Mouse (Mus musculus) ES-Bruce4 (cell line): Measurements from ENCODE around the gene Fer. TPM values are rescaled to one million over a fixed set of nuclear protein-coding genes. Genes with fewer than 3 reads are reported as not detected.

ENCODE experiments used
- H3K27ac ChIP-seq: 2 replicates; pipeline ENCODE4 v1.5.1; 2012; ENCODE audit warnings: low read length, inconsistent platforms; ENCODE audit not compliant: insufficient read depth
- H3K27me3 ChIP-seq: 2 replicates; pipeline ENCODE4 v1.6.1; 2012; ENCODE audit warnings: mild to moderate bottlenecking, low read length, inconsistent platforms; ENCODE audit not compliant: control insufficient read depth, poor library complexity, insufficient read depth, severe bottlenecking
- H3K36me3 ChIP-seq: 2 replicates; pipeline ENCODE4 v1.6.1; 2012; ENCODE audit warnings: inconsistent platforms, mild to moderate bottlenecking, low read length, moderate library complexity; ENCODE audit not compliant: control insufficient read depth, poor library complexity, insufficient read depth, severe bottlenecking
- H3K4me1 ChIP-seq: one replicate; pipeline ENCODE4 v1.8.1; 2011; ENCODE audit warnings: low read length; ENCODE audit not compliant: control insufficient read depth, insufficient read depth
- H3K4me3 ChIP-seq: 2 replicates; pipeline ENCODE4 v1.5.1; 2011; ENCODE audit warnings: low read depth, mild to moderate bottlenecking, low read length
- H3K9ac ChIP-seq: 2 replicates; pipeline ENCODE4 v1.6.1; 2012; ENCODE audit warnings: low read depth, mild to moderate bottlenecking, inconsistent platforms; ENCODE audit not compliant: poor library complexity, severe bottlenecking
- H3K9me3 ChIP-seq: replicated peaks from 2 replicates; pipeline ENCODE4 v1.6.1; 2012; ENCODE audit warnings: mild to moderate bottlenecking, low read length, inconsistent platforms; ENCODE audit not compliant: control insufficient read depth, poor library complexity, insufficient read depth, severe bottlenecking
- CTCF ChIP-seq: IDR thresholded peaks from one replicate; pipeline ENCODE4 v1.8.1; 2011; ENCODE audit warnings: low read depth, low read length
- EP300 ChIP-seq: IDR thresholded peaks from 2 replicates; pipeline ENCODE4 v1.6.1; 2011; ENCODE audit warnings: low read depth, low read length; ENCODE audit not compliant: insufficient read depth
- POLR2A ChIP-seq: IDR thresholded peaks from one replicate; pipeline ENCODE4 v1.8.1; 2011; ENCODE audit warnings: low read length; ENCODE audit not compliant: insufficient read depth
- polyA plus RNA-seq: library from polyadenylated mRNA; stranded (reverse); fragments of >200 nt; gene quantifications from 2 replicates; pipeline ENCODE4 v1.2.4, GENCODE M21; 2011; ENCODE audit warnings: low read depth; ENCODE audit not compliant: missing spikeins, insufficient read depth, insufficient read length

The Fer gene
- polyA plus RNA-seq, 1 experiment, result 28.9 TPM

- Histone ChIP-seq H3K27ac (no peak overlapping the region), H3K27me3 (no peaks in the 10 kb centered on the region), H3K4me1 (no peaks in the 10 kb centered on the region), H3K9ac (no peak overlapping the region), H3K9me3 (no peaks in the 10 kb centered on the region), H3K36me3 (no peaks in the 10 kb centered on the region), H3K4me3 (no peak overlapping the region)
- TF ChIP-seq POLR2A (no peak), CTCF (no peak), EP300 (no peak)
Measured at GRCm38 (mm10) chr17:64126904-64127303, 264.0 kb downstream of the Fer start.

DNA sequence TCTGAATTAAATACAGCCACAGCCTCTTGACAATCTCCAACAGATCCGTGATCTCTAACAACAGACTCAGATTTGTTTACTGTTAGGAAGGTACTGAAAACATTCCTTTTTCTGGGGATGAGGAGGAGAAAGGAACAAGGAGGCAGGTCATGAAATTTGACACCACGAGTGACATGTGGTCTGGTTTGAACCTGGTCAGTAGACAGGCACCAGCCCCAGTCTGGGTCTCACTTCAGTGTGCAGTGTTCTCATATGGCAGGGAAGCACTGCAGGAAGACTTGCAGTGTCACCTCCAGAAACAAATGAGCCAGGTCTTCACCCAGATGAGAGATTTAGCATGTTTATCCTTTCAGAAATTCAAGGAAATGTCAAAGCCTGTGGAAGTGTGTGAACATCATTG is 266.9 kb downstream of the Fer start:
- Histone ChIP-seq H3K27ac (no peak overlapping the region), H3K9ac (no peak overlapping the region)
- no peak for TF ChIP-seq CTCF
- no peak for TF ChIP-seq EP300
- TF ChIP-seq POLR2A, result no peak

GRCm38 (mm10) chr17:64130356-64130755 is 267.5 kb downstream of the Fer start:
- no peak overlapping the region for H3K27ac ChIP-seq
- H3K4me3 ChIP-seq, result no peak overlapping the region

More for the DNA sequence above, 266.9 kb downstream of the Fer start:
- no peaks in the 10 kb centered on the region for H3K27me3 ChIP-seq
- H3K4me1 ChIP-seq, result peaks cover 3% of the 10 kb centered on the region
- H3K9me3 ChIP-seq, result no peaks in the 10 kb centered on the region
- no peaks in the 10 kb centered on the region for H3K36me3 ChIP-seq
- H3K4me3 ChIP-seq, result no peak overlapping the region

DNA sequence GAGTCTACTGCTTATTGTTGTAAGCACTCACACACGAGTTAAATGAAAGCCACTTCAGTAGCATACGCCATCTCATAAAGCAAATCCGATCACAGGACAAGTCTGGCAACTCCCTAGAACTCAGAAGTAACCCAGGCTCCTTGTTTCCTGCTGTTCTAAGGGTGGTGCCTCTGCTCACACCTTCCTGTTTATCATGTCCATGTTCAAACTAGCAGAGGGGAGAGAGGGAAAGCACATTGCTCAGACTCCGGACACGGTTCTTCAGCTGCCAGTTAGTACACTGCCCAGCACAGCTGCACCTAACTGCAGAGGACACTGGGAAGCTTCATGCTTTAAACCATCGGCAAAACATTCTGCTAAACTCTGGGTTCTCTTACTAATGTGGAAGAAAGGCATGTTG is 269.3 kb downstream of the Fer start:
- Histone ChIP-seq H3K36me3 (no peaks in the 10 kb centered on the region), H3K9me3 (no peaks in the 10 kb centered on the region), H3K27me3 (no peaks in the 10 kb centered on the region), H3K27ac (no peak overlapping the region), H3K4me3 (no peak overlapping the region), H3K4me1 (peaks cover 3% of the 10 kb centered on the region), H3K9ac (no peak overlapping the region)
- TF ChIP-seq POLR2A (no peak), EP300 (no peak), CTCF (no peak)

More at GRCm38 (mm10) chr17:64130356-64130755, 267.5 kb downstream of the Fer start:
- TF ChIP-seq CTCF (no peak), POLR2A (no peak), EP300 (no peak)
- Histone ChIP-seq H3K9me3 (no peaks in the 10 kb centered on the region), H3K36me3 (no peaks in the 10 kb centered on the region), H3K4me1 (peaks cover 3% of the 10 kb centered on the region), H3K9ac (no peak overlapping the region), H3K27me3 (no peaks in the 10 kb centered on the region)

DNA sequence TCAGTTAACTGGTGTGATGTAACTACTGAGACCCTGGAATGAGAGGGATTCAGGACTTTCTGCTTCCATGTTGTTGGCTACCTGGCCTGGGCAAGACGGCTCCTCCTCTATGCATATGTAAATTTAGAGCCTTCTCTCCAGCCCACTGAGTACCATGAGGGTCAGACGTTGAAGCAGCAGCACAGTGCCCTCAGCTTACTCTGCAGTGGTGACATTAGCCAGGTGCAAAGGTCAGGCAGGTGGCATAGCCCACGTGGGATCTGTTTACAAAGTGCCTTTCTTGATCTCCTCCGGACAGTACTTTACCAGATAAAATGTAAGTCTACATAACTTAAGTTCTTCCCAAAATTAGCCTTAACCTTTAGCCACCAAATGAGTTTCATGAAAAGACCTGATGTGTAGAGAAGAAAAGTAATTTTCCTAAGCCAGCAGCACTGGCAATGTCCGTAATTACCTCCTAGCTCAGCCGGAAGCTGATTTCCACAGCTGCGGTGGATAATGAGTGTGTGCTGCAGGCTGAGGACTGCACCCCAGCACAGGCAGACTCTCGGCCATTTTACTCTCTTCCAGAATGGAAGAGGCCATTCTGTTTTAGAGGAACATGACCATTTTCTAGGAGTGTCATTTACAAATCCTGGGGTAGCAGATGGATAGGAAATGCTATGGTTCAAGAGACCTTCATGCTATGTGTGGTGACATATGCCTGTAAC is 273.2 kb downstream of the Fer start:
- Histone ChIP-seq H3K27me3 (no peaks in the 10 kb centered on the region), H3K4me3 (no peak overlapping the region), H3K36me3 (no peaks in the 10 kb centered on the region), H3K27ac (no peak overlapping the region), H3K9me3 (no peaks in the 10 kb centered on the region), H3K4me1 (peaks cover 3% of the 10 kb centered on the region), H3K9ac (no peak overlapping the region)
- TF ChIP-seq EP300, result no peak
- TF ChIP-seq POLR2A, result no peak
- TF ChIP-seq CTCF, result no peak

GRCm38 (mm10) chr17:64138036-64138717 is 275.3 kb downstream of the Fer start:
- TF ChIP-seq EP300, result no peak
- TF ChIP-seq CTCF, result no peak
- TF ChIP-seq POLR2A, result no peak
- no peak overlapping the region for H3K27ac ChIP-seq
- H3K4me3 ChIP-seq, result no peak overlapping the region
- H3K9me3 ChIP-seq, result no peaks in the 10 kb centered on the region
- no peaks in the 10 kb centered on the region for H3K4me1 ChIP-seq
- no peaks in the 10 kb centered on the region for H3K27me3 ChIP-seq
- no peaks in the 10 kb centered on the region for H3K36me3 ChIP-seq
- no peak overlapping the region for H3K9ac ChIP-seq
